14 mouse cellular contexts compared by ENCODE assay signal in genomic region chr7:75656896-75657295, GRCm38 (mm10).
DNase-seq lines count a peak whose midpoint lies in the region; ATAC-seq and TF ChIP-seq lines count a peak whose summit lies in the region.
"Had no signal": no experiment of that assay in that cellular context is flagged by ENCODE, and none has a peak within 500 bp of the region (broad histone marks: within the 10 kb centered on the region; RNA-seq: fewer than 3 reads in every experiment).

No protein-coding gene starts in this region.

- peak; percentile 8 for ATAC-seq in activated CD4-positive, CD25-positive, alpha-beta regulatory T cell, adult 4 months
- no peak for ATAC-seq in liver, embryonic 12.5 days
- no peak for ATAC-seq in stomach, postnatal 0 days (ENCODE audit: low FRiP score, low TSS enrichment)
- ATAC-seq: lung, postnatal 0 days had no signal

- no peak for DNase-seq in liver, adult 2 months (ENCODE audit: extremely low read depth, low read depth, low spot score)
- DNase-seq in liver, result no peak
- DNase-seq in stomach, postnatal 0 days (ENCODE audit: low spot score), result no peak
- no peak for DNase-seq in adrenal gland, adult 18-20 months (ENCODE audit: low spot score in 2 of 2)
- DNase-seq in left cerebral cortex, postnatal 4 days, result no peak
- DNase-seq: adrenal gland, postnatal 10 days; cerebellum, adult 2 months; gastrocnemius, postnatal 25 days; thymus, adult 2 months had no signal

- no peaks in the 10 kb centered on the region for H3K36me3 ChIP-seq in liver, adult 2 months (ENCODE audit: control insufficient read depth, insufficient read depth, low read length)
- 0 out of 2 replicates have a peak, but pooled peaks cover 2% of the 10 kb centered on the region for H3K36me3 ChIP-seq in liver, embryonic 12.5 days
- no peaks in the 10 kb centered on the region for H3K36me3 ChIP-seq in stomach, postnatal 0 days (ENCODE audit: control insufficient read depth, insufficient read depth, low read length)
- H3K36me3 ChIP-seq: limb, embryonic 12.5 days had no signal

- no peak for TF ChIP-seq EP300 in stomach, postnatal 0 days (optimal IDR thresholded peaks at IDR 0.05)

- H3K79me2 ChIP-seq in liver, adult 2 months (ENCODE audit: control insufficient read depth, insufficient read depth, low read length), result peaks cover 14% of the 10 kb centered on the region; the same call in 1 of the 2 replicates

- H3K27me3 ChIP-seq in liver, adult 2 months (ENCODE audit: control insufficient read depth, insufficient read depth, low read length), result no peaks in the 10 kb centered on the region
- no peaks in the 10 kb centered on the region for H3K27me3 ChIP-seq in liver, embryonic 12.5 days (replicated peaks)
- H3K27me3 ChIP-seq in stomach, postnatal 0 days (ENCODE audit: control insufficient read depth, insufficient read depth, low read length), result no peaks in the 10 kb centered on the region
- H3K27me3 ChIP-seq: limb, embryonic 12.5 days had no signal

- intact Hi-C loops in left cerebral cortex, postnatal 4 days (cut with DNase I), result no loop called here

- peak overlapping the region; percentile 79 for H3K4me2 ChIP-seq in liver, embryonic 12.5 days
- no peak overlapping the region for H3K4me2 ChIP-seq in stomach, postnatal 0 days (replicated peaks; ENCODE audit: low read depth)
- H3K4me2 ChIP-seq: heart, embryonic 11.5 days; limb, embryonic 12.5 days had no signal

- 28% methylated on average over 1 of the region's 1 CpGs for WGBS in liver, adult 2 months
- WGBS in liver, embryonic 12.5 days (ENCODE audit: insufficient replicate concordance), result 30% methylated on average over 1 of the region's 1 CpGs
- 82% methylated on average over 1 of the region's 1 CpGs for WGBS in stomach, postnatal 0 days

- no peaks in the 10 kb centered on the region for H3K9me3 ChIP-seq in liver, embryonic 12.5 days (replicated peaks)
- no peaks in the 10 kb centered on the region for H3K9me3 ChIP-seq in stomach, postnatal 0 days (ENCODE audit: control insufficient read depth, low read length)
- H3K9me3 ChIP-seq: limb, embryonic 12.5 days had no signal

- TF ChIP-seq POLR2A in liver, adult 2 months (IDR thresholded peaks at IDR 0.05; ENCODE audit: extremely low read depth, insufficient read depth, low read length), result no peak

- H3K4me3 ChIP-seq in liver, adult 2 months (ENCODE audit: insufficient read depth, low read depth, low read length), result no peak overlapping the region
- H3K4me3 ChIP-seq in liver, embryonic 12.5 days, result no peak overlapping the region
- H3K4me3 ChIP-seq in stomach, postnatal 0 days (ENCODE audit: low read depth, low read length), result no peak overlapping the region
- H3K4me3 ChIP-seq: limb, embryonic 12.5 days had no signal

- TF ChIP-seq CTCF in liver, adult 2 months (IDR thresholded peaks at IDR 0.05; ENCODE audit: low read depth, low read length), result no peak
- 0 out of 2 replicates have a peak, but pooled peaks have one; percentile 6 for TF ChIP-seq CTCF in stomach, postnatal 0 days (IDR thresholded peaks at IDR 0.05; ENCODE audit: low read depth)

- no peak overlapping the region for H3K9ac ChIP-seq in liver, adult 2 months (ENCODE audit: low read depth, low read length)
- H3K9ac ChIP-seq in liver, embryonic 12.5 days, result peak overlapping the region; percentile 57
- no peak overlapping the region for H3K9ac ChIP-seq in stomach, postnatal 0 days (ENCODE audit: low read length)
- H3K9ac ChIP-seq: limb, embryonic 12.5 days had no signal

- peaks cover 26% of the 10 kb centered on the region for H3K4me1 ChIP-seq in liver, adult 2 months (ENCODE audit: control insufficient read depth, insufficient read depth, low read length)
- peaks cover 48% of the 10 kb centered on the region for H3K4me1 ChIP-seq in liver, embryonic 12.5 days
- H3K4me1 ChIP-seq in stomach, postnatal 0 days (replicated peaks; ENCODE audit: control insufficient read depth, insufficient read depth), result no peaks in the 10 kb centered on the region
- H3K4me1 ChIP-seq: limb, embryonic 12.5 days had no signal

- peak overlapping the region; percentile 60 for H3K27ac ChIP-seq in liver, adult 2 months (replicated peaks; ENCODE audit: insufficient read depth, low read depth, low read length)
- H3K27ac ChIP-seq in liver, embryonic 12.5 days, result peak overlapping the region; percentile 85
- H3K27ac ChIP-seq in stomach, postnatal 0 days (replicated peaks), result no peak overlapping the region
- H3K27ac ChIP-seq: limb, embryonic 12.5 days had no signal
